Mouse (Mus musculus) testis, adult 2 months (tissue): ENCODE measurements around the gene Ccser1. TPM values are rescaled to one million over a fixed set of nuclear protein-coding genes. Genes with fewer than 3 reads are reported as not detected.

Source experiments
- H3K27ac ChIP-seq: fragments of 200-500 bp; 2 replicates; pipeline ENCODE4 v1.5.1; 2012; ENCODE audit warnings: low read depth, low read length; ENCODE audit not compliant: control insufficient read depth, insufficient read depth
- H3K27me3 ChIP-seq: fragments of 200-500 bp; 2 replicates; pipeline ENCODE4 v1.6.1; 2012; ENCODE audit warnings: mild to moderate bottlenecking, low read length, moderate library complexity; ENCODE audit not compliant: control insufficient read depth, insufficient read depth
- H3K36me3 ChIP-seq: fragments of 200-500 bp; 2 replicates; pipeline ENCODE4 v1.6.1; 2012; ENCODE audit warnings: mild to moderate bottlenecking, low read length; ENCODE audit not compliant: control insufficient read depth, insufficient read depth
- H3K4me1 ChIP-seq: fragments of 200-500 bp; 2 replicates; pipeline ENCODE4 v1.6.1; 2012; ENCODE audit warnings: low read length; ENCODE audit not compliant: control insufficient read depth, insufficient read depth
- H3K4me3 ChIP-seq: fragments of 200-500 bp; 2 replicates; pipeline ENCODE4 v1.5.1; 2012; ENCODE audit warnings: low read depth, mild to moderate bottlenecking, low read length, moderate library complexity, mixed read lengths; ENCODE audit not compliant: control insufficient read depth
- CTCF ChIP-seq: fragments of 200-500 bp; IDR thresholded peaks from 2 replicates; pipeline ENCODE4 v1.5.1; 2012; ENCODE audit warnings: low read depth, mild to moderate bottlenecking, inconsistent platforms, low read length, moderate library complexity; ENCODE audit not compliant: control insufficient read depth, insufficient read depth, insufficient replicate concordance
- POLR2A ChIP-seq: fragments of 200-500 bp; IDR thresholded peaks from 2 replicates; pipeline ENCODE4 v1.6.1; 2012; ENCODE audit warnings: low read depth, mild to moderate bottlenecking, inconsistent platforms, low read length, moderate library complexity; ENCODE audit not compliant: control insufficient read depth
- polyA plus RNA-seq: library from polyadenylated mRNA; depleted of rRNA; stranded (reverse); fragments of >200 nt; gene quantifications from 2 replicates; pipeline ENCODE4 v1.2.3, GENCODE M21; 2012

Gene Ccser1
- polyA plus RNA-seq, 1 experiment = 0.32 TPM

DNA sequence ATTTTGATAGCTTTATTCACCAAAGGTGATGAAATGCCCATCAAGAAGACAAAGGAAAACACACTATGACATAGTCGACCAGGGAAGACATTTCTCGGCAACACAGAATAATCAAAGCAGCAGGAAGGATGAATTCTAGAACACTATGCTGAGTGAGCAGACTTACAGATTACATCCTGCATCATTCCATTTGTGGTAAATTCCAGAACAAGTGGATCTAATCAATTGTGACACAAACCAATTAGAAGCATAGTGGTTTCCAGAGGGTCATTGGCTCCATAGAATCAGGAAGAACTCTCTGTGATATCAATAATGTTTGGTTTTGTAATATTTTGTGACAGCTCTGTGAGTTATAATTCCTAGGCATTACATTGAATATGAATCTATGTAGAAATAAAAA is 875.2 kb downstream of the Ccser1 start:
- Histone ChIP-seq H3K4me1 (no peaks in the 10 kb centered on the region), H3K27ac (no peak overlapping the region), H3K27me3 (no peaks in the 10 kb centered on the region), H3K36me3 (no peaks in the 10 kb centered on the region), H3K4me3 (no peak overlapping the region)
- TF ChIP-seq CTCF = no peak

DNA sequence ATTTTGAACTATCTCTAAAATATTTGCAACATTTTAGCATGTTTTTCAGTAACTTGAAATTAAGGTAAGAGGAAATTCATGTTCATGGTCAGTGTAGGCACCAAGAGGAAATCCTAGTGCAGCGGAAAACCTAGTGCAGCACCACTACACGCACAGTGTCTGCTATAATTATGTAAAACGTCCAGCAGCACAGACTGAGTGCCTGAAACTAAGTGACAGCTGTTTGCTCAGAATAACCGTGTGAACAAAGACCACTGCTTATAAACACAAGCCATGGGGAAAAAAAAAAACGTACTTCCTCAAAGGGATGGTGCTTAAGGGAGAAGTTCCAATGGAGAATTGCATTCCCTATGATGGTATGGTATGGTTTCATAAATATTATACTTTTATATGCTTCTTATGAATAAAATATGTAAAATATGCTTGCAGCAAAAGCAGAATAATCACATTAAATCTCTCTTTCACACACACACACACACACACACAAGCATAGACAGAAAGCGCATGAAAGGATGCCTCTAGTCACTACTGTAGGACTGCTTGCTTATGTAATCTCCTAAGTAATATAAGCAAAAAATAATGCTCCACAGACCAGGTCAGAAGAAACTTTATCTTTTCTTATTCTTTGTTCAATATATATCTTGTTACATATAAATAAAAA is 886.4 kb downstream of the Ccser1 start:
- no peak overlapping the region for H3K27ac ChIP-seq
- H3K4me1 ChIP-seq = no peaks in the 10 kb centered on the region
- no peaks in the 10 kb centered on the region for H3K27me3 ChIP-seq
- no peaks in the 10 kb centered on the region for H3K36me3 ChIP-seq
- TF ChIP-seq POLR2A = no peak
- TF ChIP-seq CTCF = no peak
- no peak overlapping the region for H3K4me3 ChIP-seq

DNA sequence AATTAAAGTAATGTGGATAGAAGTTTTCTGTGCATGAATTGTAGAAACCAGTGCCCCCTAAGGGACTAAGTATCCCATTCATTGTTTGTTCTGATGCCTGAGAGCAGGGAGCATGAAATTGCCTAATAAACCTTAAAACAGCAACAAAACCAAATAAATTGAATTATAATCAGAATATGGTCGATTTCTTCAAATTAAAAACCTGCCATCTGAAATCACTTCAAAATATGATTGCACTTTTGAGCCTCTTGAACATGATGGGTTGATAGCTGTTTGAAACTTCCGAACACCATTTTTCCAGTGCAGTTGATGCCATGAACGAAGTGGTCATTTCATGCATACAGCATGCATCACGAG is 886.9 kb downstream of the Ccser1 start:
- TF ChIP-seq POLR2A = no peak
- TF ChIP-seq CTCF = no peak
- no peaks in the 10 kb centered on the region for H3K27me3 ChIP-seq
- no peak overlapping the region for H3K27ac ChIP-seq
- H3K36me3 ChIP-seq = no peaks in the 10 kb centered on the region
- H3K4me1 ChIP-seq = no peaks in the 10 kb centered on the region
- H3K4me3 ChIP-seq = no peak overlapping the region

DNA sequence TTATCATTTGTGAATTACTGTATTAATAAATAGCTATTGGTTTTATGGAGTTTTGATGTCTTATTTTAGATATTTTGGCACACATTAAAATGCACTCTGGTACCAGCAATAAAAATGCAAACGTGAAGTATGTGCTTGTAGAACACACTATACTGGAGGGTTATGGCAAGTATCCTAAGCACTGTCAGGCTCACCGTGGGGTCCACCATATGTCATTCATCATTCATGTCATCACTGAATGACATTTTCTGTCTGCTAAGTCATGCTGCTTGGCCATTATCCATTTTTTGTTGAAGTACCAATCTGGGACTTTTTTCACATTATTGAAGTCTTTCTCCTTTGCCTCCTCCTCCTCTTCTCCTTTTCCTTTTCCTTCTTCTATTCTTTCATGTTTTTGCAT is 925.3 kb downstream of the Ccser1 start:
- no peak for TF ChIP-seq POLR2A
- TF ChIP-seq CTCF = no peak
- H3K27ac ChIP-seq = no peak overlapping the region
- no peak overlapping the region for H3K4me3 ChIP-seq
- H3K4me1 ChIP-seq = no peaks in the 10 kb centered on the region
- H3K27me3 ChIP-seq = no peaks in the 10 kb centered on the region
- no peaks in the 10 kb centered on the region for H3K36me3 ChIP-seq

DNA sequence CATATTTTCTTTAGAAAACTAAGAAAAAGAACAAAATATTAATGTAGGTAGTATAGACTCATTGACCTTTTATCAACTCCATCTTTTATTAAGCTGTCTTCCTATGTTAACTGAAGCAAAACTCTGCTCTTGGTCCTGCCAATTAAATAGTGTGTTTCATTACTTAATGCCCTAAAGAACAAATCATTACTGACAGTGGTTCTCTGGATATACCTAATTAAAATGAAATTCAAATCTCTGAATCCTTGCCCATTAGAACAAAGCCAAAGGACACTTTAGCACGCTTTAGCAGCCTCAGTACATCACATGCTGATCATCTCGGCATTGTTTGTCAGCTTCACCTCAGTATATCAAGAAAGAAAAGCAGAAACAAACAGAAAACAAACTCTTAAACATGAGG is 952.4 kb downstream of the Ccser1 start:
- Histone ChIP-seq H3K4me1 (no peaks in the 10 kb centered on the region), H3K4me3 (no peak overlapping the region), H3K27ac (no peak overlapping the region), H3K36me3 (no peaks in the 10 kb centered on the region), H3K27me3 (no peaks in the 10 kb centered on the region)
- TF ChIP-seq POLR2A = no peak
- TF ChIP-seq CTCF = no peak

DNA sequence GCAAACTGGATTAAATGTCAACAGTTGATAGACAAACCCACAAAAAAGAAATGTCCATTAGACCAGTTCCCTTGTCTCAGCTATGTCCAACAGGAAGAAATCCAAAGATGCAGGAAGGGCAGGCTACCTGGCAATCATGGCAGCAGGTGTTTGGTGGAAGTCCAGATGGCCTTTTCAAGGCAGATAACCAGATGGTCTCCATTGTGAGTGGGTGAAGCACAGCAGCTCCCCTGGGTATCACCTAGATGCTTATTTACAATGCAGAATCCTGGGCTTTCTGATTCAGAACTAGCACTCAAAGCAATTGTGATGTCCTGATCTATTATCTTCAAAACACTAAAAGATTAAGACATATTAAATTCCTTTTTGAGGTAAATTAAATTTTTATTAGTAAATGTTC is 980.2 kb downstream of the Ccser1 start:
- TF ChIP-seq POLR2A = no peak
- no peak for TF ChIP-seq CTCF
- H3K27me3 ChIP-seq = no peaks in the 10 kb centered on the region
- no peak overlapping the region for H3K27ac ChIP-seq
- no peak overlapping the region for H3K4me3 ChIP-seq
- no peaks in the 10 kb centered on the region for H3K36me3 ChIP-seq
- H3K4me1 ChIP-seq = no peaks in the 10 kb centered on the region

DNA sequence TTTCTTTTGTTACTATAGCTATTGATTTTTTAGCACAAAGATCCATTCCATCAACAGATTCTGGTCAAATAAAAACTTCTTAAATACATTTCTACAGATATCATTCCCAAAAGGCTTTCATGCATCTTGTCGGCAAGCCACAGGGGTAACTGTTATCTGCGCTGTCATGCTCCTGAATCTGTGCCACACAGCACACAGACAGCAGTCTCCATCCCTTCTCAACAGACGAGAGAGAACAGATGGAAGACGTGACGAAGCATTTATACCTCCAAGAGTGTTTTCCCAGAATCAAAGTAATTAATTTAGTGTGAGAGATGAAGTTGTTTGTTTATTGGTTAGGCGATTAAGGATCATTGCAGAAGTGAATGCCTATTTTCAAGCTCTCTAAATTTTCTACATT is 982.5 kb downstream of the Ccser1 start:
- TF ChIP-seq POLR2A (no peak), CTCF (no peak)
- H3K36me3 ChIP-seq = no peaks in the 10 kb centered on the region
- no peaks in the 10 kb centered on the region for H3K4me1 ChIP-seq
- H3K4me3 ChIP-seq = no peak overlapping the region
- H3K27ac ChIP-seq = no peak overlapping the region
- H3K27me3 ChIP-seq = no peaks in the 10 kb centered on the region

DNA sequence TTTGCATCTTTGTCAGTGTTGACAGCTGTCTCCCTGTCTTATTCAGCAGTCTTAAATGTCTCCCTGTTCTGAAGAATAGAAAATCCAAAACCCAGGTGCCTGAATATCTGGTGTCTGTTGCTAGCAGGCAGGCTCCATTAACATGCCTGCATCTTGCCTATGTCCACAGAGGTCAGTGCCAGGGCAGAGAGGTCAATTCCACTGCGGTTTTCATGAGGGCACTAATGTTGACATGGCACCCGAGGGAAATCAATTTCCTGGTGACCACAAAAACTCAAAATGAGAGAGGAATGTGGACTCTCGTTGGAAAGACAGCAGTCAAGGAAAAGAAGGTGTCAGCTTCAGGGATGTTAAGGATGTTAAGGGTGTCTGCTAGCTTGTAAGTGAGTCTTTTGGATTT is 983.7 kb downstream of the Ccser1 start:
- H3K4me1 ChIP-seq = no peaks in the 10 kb centered on the region
- no peak overlapping the region for H3K4me3 ChIP-seq
- TF ChIP-seq CTCF = no peak
- no peak for TF ChIP-seq POLR2A
- H3K27ac ChIP-seq = no peak overlapping the region
- H3K36me3 ChIP-seq = no peaks in the 10 kb centered on the region
- no peaks in the 10 kb centered on the region for H3K27me3 ChIP-seq
